Mouse (Mus musculus) cerebellum, postnatal 14 days (tissue): ENCODE results near the gene Hoxa3.

Experiments used
- DNase-seq, 2 experiments: peaks; one replicate each; pipeline ENCODE4 v3.0.0; 2021; ENCODE audit warnings: mixed read lengths in 2 of 2

Hoxa3 gene

DNA sequence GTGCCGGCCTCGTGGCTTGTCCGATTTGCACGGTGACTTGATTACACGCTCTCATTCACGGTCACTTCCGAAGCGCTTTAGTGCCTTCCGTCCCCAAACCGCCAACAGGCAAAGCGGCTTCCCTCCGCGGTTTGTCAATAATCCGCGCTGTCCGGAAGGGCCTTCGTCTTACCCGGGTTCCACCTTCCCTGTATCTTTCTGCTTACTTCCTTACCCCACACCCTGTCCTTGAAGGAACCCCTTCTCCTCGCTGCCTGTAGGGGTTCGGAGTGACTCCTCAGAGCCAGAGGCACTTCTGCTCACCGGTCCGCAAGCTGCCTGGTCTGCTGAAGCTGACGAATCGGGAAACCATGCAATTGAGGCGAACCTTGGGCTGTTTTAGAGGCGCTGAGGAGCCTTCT is 33.3 kb upstream of the Hoxa3 start:
- DNase-seq, result no peak

- no peak for DNase-seq
These were observed 32.6 kb upstream of the Hoxa3 start, which contains the start of gene Hoxa11 for GRCm38 (mm10) chr6:52245757-52246142. TSS of gene Hoxa11 (minus strand) at chr6:52245810.

GRCm38 (mm10) chr6:52245040-52245756 is 32.1 kb upstream of the Hoxa3 start:
- DNase-seq, result no peak

DNA sequence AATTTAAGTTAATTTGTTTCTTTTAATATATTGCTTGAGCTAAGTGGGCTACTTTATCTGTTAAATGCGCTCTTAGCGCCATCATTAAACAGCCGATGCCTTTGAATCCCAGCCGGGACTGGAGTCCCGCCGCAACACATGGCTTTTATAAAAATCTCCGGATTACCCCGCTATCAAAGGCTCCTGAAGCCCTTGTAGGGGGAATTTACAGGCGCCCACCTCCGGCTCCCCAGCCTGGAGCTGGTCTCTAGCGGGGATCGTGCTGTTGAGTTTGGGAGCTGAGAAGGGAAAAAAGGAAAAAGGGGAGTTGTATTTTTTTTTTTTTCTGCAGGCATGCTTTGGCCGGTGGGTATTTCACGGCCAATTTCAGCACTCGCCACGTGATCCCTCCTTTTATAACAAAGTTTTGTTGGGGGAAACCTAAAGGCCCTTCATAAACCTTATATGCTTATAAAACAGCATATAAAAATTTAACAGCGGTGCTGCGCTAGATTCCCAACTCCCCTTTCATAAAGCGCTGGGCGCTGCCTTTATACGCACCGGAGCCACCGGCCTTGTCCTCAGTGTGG is 31.4 kb upstream of the Hoxa3 start:
- DNase-seq, result no peak

DNA sequence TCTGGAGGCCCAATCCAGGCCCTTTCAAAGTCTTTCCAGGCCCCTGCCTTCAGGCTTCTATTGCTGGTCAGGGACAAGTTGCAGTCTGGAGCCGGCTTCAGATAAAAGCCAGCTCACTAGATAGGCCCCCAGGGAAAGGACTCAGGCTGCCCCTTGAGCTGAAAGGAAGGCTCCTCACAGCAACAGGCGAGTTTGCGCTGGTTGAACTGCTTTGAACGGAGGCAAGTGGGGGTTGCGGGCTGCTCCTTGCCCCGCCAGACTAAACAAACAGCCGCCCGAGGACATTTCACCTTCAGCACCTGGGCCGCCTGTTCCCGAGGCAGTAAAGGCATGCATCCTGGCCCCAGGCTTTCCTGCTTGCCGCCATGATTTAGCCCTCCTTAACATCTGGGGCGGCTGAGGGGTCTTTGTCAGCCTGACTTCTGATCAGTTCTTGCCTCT is 30.6 kb upstream of the Hoxa3 start:
- no peak for DNase-seq

DNA sequence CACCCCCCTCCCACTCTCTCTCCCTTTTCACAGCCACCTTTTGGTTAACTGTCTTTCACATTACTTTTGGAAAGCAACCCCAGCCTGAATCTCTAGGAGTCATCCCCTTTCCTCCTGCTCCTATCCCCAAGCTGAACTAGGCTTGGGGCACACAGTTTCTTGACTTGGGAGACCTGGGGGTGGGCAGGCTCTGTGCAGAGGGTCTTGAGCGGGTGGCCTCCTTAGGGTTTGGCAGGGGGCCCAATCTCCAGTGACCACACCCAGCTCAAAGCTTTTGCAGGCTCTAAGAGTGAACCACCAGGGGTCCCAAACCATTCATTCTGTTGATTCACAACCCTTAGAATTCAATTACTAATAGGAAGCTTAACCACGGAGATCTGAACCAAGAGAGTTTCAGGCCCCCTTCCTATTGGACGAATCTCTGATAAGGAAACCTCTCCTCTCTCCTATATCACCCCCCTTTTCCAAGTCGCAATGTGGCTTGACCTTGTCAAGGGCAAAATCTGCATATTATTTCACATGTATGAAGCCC is 29.7 kb upstream of the Hoxa3 start:
- DNase-seq, result no peak

DNA sequence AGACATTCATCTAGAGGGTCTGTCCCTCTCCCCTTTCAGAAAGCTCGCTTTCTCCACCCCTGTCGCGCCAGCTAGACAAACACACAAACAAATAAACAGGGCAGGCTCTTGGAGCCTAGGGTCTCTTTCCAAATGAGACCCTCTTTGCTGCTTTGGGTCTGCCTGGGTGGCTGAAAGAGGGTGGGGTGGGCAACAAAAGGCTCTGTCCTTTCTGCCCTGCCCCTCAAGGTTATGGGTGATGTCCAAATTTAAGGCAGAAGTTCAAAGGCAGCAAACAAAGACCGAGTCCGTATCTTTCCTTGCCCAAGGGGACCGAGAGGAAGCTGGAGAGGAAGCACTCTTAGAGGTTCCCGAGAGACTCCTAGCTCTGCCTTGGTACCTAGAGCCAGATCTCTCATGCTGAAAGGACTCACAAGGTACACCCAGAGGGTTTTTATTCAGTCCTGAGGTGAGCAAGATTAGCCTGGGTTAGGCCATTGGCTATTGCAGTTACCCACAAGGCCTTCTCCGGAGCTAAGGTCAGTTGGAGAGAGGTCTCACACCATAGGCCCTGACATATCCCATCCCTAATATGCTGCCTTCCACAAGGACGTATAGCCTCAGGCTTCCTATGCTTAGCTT is 28.0 kb upstream of the Hoxa3 start:
- no peak for DNase-seq

DNA sequence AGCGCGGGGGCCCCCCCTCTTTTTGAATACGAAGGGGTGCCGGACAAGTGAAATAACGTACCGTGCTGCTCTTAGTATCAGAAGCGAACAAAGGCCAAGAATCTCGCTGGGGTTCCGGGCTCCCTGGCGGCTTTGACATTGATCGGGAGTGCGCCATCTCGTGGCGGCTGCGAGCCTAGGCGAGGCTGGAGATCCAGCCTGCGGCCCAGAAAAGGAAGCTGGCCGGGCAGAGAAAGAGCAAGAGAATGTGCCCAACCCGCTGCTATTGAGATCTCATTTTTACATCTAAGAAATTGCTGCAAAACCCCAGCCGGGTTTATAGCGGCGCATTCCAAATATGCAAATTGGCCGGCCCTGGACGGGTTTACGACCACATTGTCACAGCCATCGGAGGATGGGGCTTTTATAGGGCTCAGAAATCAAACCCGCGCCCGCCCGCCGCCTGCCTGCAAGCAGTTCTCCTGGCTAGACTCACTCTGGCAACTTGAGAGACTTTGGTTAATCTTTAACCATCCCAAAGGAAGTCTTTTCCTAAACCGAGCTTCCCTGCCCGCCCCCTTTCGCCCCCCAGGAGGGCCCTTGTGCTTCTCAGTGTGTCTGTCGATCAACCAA is 27.4 kb upstream of the Hoxa3 start, which contains the start of gene Hoxa10:
Gene Hoxa10 (minus strand): TSS at position 466 of the 612 bp plus-strand sequence.
- DNase-seq, result peak in 1 of 2 experiments; percentile 73

GRCm38 (mm10) chr6:52239625-52240388 is 26.7 kb upstream of the Hoxa3 start:
- peak in 1 of 2 experiments; percentile 29 for DNase-seq

DNA sequence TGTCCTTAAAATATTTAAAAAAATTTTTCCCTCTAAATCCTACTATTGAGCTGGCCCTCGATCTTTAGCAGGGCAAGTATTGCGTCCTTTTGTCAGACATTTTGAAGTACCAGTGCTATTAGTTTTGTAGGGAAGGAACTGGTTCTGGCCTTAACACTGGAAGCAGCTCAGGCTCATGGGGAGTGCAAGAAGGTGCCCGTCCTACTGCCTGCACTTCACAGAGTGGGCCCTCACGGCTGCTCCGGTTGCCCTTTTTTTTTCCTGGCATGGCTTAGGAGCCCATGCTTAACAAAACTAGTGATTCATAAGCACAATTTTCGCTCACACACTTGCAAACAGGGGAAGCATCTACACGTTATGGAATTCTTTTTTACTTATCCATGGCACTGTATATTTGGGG is 25.8 kb upstream of the Hoxa3 start:
- no peak for DNase-seq

- no peak for DNase-seq
These were observed 25.0 kb upstream of the Hoxa3 start for GRCm38 (mm10) chr6:52238155-52238545.

- DNase-seq, result no peak
These were observed 24.4 kb upstream of the Hoxa3 start for GRCm38 (mm10) chr6:52237346-52238154.

GRCm38 (mm10) chr6:52236806-52237205 is 23.7 kb upstream of the Hoxa3 start:
- no peak for DNase-seq

DNA sequence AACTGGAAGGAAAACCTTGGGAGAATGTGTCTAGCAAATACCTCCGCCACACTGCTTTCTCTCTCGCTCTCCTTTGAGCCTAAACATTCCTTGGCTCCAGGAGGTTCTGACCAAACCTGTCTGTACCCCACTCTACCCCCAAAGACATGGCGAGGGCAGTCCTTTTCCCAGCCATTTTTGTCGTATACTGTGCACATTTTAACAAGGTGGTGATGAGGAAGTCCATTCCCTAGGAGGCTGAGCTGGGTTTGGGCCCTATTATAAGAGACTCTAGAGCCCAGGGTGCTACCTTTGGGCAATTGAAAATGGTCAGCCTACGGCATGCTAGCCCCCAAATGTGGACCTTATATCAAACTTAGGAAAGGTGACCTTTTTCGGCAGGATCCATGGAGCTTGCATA is 22.7 kb upstream of the Hoxa3 start:
- DNase-seq, result no peak

DNA sequence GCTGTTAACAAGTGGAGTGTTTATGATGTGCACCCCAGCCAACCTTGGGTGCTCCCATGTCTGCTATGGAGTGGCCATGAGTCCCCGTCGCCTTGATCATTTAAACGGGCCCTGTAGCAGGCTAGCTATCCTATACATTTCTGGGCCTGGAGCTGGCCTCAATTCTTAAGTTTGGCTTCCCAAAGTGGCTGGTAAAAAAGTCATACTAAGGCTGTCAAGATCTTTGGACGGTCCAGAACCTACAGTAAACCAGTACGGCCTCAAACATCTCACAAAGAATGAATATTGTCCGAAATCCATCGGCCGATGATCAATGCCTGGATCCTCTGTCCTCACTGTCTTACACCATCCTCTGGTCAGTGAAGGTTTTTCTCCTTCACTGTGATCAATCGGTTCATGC is 22.1 kb upstream of the Hoxa3 start:
- no peak for DNase-seq

DNA sequence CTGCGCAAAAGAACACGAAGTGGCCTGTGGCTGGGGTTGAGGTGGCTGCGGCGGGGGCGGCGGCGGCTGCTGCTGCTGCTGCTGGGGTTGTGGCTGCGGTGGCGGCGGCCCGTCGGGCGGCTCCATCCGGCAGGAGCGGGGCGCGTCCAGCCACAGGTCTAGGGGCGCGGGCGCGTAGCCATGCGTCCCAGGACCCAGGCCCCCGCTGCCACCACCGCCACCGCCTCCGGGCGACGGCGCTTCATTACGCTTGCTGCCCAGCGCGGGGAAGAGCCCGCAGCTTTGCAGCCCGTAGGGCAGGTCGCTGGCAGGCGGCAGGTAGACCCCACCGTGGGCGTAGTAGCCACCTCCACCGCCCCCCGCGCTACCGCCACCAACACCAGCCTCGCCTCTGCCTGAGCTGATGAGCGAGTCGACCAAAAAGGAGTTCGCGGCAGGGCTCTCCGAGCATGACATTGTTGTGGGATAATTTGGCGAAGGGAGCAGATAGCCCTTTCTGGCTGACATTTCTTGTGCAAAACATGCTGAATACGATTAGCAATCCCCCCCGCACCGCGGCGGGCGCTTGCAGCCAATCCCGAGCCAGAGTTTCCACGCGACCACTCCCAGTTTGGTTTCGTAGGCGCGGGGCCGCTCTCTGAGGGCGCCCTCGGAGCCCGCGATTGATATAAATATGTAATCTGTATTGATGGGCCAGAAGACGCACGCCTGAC is 21.4 kb upstream of the Hoxa3 start:
- no peak for DNase-seq

DNA sequence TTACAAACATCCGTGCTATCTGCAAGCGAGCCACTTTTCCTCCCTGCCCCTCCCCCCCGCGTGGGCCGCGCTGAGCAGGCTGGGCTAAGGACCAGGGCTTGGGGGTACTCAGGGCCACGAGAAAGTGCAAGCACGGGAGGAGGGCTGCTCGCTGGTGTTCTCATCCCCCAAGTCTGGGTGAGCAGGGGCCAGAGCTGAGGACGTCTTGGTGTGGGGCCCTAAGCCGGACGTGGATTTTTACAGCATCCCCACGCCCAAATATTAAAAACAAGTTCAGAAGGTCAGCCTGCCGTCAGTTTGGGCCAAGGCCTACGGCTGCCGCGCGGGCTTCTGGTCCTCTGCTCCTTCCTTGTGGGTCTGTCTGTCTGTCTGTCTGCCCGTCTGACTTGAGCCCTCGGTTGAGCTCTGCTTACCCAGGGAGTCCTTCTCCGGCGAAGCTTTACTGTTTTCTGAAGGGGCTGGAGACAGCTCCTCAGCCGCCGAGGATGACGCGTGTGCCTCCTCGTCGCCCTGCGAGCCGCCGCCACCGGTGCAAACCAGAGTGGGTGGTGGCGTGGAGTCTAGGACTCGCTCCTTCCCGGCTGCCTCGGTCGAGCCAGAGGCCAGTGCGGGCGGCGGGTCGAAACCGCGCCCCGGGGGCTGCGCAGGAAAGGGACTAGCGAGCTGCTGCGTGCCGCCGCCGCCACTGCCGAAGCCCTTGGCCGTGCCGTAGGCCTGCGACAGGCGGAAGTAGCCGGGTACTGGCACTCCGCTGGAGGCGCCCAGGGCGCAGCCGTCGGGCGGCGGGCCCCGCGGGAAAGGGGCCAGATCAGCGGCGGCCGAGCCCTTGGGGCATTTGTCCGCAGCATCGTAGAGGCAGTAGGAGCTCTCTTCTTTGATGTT is 20.7 kb upstream of the Hoxa3 start:
- no peak for DNase-seq

- no peak for DNase-seq
These were observed 19.9 kb upstream of the Hoxa3 start for GRCm38 (mm10) chr6:52232984-52233545.

- no peak for DNase-seq
These were observed 19.4 kb upstream of the Hoxa3 start for GRCm38 (mm10) chr6:52232568-52232965.
